Mouse (Mus musculus): ENCODE measurements at regions not wholly inside any gene's neighbourhood (a gene's known extent, or its start where the extent isn't known, plus 50 kb on each side); places are given as distances from the start of the nearest gene placed in this dataset.

DNA sequence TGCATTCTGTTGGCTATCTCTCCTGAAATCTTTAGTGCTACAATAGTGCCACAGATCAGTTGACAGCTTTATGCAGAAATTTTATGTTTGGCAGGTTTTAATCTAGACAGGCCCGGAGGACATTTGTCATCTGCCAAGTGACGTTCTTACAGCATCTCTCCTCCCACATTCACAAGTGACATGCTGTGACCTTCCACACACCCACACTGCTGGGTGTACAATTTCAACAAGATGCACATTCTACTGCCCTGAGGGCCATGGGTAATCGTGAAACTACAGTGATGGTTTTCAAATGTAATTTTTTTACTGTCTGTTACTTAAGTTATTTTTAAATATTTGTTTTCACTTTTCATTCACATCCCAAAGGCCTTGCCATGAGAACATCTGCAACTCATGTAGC is 639.2 kb upstream of the Gm11114 start:
- 71% methylated on average over 3 of the region's 3 CpGs for WGBS
- H3K9ac ChIP-seq (replicated peaks; ENCODE audit: low read depth, low read length) = no peak overlapping the region
- no peaks in the 10 kb centered on the region for H3K27me3 ChIP-seq (replicated peaks; ENCODE audit: control insufficient read depth, insufficient read depth, low read length)
- no peak overlapping the region for H3K4me2 ChIP-seq (ENCODE audit: low read length)
- no peak overlapping the region for H3K27ac ChIP-seq (ENCODE audit: low read length)
- ATAC-seq = no peak
- no peak overlapping the region for H3K4me3 ChIP-seq (replicated peaks; ENCODE audit: low read length)
- no peaks in the 10 kb centered on the region for H3K4me1 ChIP-seq (replicated peaks; ENCODE audit: control insufficient read depth, insufficient read depth, low read length)
- H3K9me3 ChIP-seq (ENCODE audit: control insufficient read depth, low read length) = no peaks in the 10 kb centered on the region
- no peaks in the 10 kb centered on the region for H3K36me3 ChIP-seq (ENCODE audit: control insufficient read depth, insufficient read depth)

DNA sequence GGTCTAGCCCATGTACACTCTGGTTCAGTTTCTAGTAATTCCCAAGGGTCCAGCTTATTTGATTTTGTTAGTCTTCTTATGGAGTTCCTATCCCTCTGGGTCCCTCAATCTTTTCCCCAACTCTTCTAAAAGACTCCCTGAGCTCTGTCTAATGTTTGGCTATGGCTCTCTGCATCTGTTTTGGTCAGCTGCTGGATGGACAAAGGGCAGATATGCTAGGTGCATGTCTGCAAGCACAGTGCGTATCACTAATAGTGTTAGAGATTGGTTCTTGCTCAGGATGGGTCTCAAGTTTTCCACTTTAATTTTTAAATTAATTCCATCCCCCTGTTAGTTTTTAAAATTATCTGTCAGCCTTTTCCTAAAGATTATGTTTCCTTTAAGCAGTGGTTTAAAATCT is 634.2 kb upstream of the Gm11114 start:
- H3K4me1 ChIP-seq (replicated peaks; ENCODE audit: control insufficient read depth, insufficient read depth, low read length) = no peaks in the 10 kb centered on the region
- no peak for ATAC-seq
- WGBS = 97% methylated on average over 1 of the region's 1 CpGs
- no peak overlapping the region for H3K4me3 ChIP-seq (replicated peaks; ENCODE audit: low read length)
- no peak overlapping the region for H3K27ac ChIP-seq (ENCODE audit: low read length)
- H3K9me3 ChIP-seq (ENCODE audit: control insufficient read depth, low read length) = no peaks in the 10 kb centered on the region
- no peaks in the 10 kb centered on the region for H3K36me3 ChIP-seq (ENCODE audit: control insufficient read depth, insufficient read depth)
- no peaks in the 10 kb centered on the region for H3K27me3 ChIP-seq (replicated peaks; ENCODE audit: control insufficient read depth, insufficient read depth, low read length)
- no peak overlapping the region for H3K4me2 ChIP-seq (ENCODE audit: low read length)
- no peak overlapping the region for H3K9ac ChIP-seq (replicated peaks; ENCODE audit: low read depth, low read length)

DNA sequence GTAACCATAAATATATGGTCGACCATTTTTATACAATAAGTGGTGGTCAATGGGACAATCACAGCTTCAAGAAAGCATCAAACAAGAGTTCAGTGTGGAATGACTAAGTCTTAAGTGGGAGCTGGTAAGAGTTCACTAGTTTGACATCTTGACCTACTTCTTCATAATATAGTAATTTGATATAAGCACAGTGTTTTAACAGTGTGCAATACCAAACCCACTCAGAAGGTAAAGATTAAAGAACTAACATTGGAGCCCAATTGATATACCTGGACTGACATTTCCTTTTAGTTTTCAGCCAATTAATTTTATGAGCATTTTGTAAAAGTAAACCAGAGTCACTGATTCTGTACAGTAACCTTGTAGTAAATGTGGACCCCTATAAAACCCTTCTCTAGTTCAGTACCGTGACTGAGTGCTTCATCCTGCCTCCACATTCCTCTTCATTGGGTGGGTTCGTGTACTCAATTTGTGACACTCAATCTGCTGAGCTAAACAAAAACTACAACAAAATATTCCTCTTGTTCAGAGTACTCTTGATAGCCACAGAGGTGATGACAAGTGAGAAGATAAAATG is 593.9 kb upstream of the Gm11114 start:
- H3K4me1 ChIP-seq (replicated peaks; ENCODE audit: control insufficient read depth, insufficient read depth, low read length) = no peaks in the 10 kb centered on the region
- H3K36me3 ChIP-seq (ENCODE audit: control insufficient read depth, insufficient read depth) = no peaks in the 10 kb centered on the region
- H3K27me3 ChIP-seq (replicated peaks; ENCODE audit: control insufficient read depth, insufficient read depth, low read length) = no peaks in the 10 kb centered on the region
- H3K27ac ChIP-seq (ENCODE audit: low read length) = no peak overlapping the region
- WGBS = 86% methylated on average over 3 of the region's 3 CpGs
- H3K4me2 ChIP-seq (ENCODE audit: low read length) = no peak overlapping the region
- ATAC-seq = no peak
- no peak overlapping the region for H3K9ac ChIP-seq (replicated peaks; ENCODE audit: low read depth, low read length)
- H3K9me3 ChIP-seq (ENCODE audit: control insufficient read depth, low read length) = no peaks in the 10 kb centered on the region
- no peak overlapping the region for H3K4me3 ChIP-seq (replicated peaks; ENCODE audit: low read length)

DNA sequence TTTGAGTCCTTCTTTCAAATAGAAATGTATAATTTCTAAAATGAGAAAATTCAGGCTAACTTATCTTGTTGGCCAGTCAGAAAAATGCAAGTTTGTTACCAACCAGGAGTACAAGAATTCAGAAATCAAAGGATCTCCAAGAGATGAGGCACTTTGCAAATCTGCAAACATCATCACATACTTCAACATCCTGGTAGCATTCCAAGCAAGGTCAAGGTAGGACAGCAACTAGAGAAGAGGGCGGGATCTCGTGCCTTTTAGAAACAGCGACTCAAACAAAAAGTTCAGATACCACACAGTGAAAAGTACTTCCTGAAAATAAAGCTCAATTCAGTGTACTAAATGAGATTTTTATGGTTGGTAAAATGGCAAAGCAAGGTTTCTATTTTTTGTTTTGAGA is 593.2 kb upstream of the Gm11114 start:
- ATAC-seq = no peak
- Histone ChIP-seq H3K4me1 (replicated peaks; ENCODE audit: control insufficient read depth, insufficient read depth, low read length) (no peaks in the 10 kb centered on the region), H3K27ac (ENCODE audit: low read length) (no peak overlapping the region), H3K36me3 (ENCODE audit: control insufficient read depth, insufficient read depth) (no peaks in the 10 kb centered on the region), H3K4me2 (ENCODE audit: low read length) (no peak overlapping the region), H3K27me3 (replicated peaks; ENCODE audit: control insufficient read depth, insufficient read depth, low read length) (no peaks in the 10 kb centered on the region), H3K9me3 (ENCODE audit: control insufficient read depth, low read length) (no peaks in the 10 kb centered on the region), H3K9ac (replicated peaks; ENCODE audit: low read depth, low read length) (no peak overlapping the region), H3K4me3 (replicated peaks; ENCODE audit: low read length) (no peak overlapping the region)
- 91% methylated on average over 3 of the region's 3 CpGs for WGBS

DNA sequence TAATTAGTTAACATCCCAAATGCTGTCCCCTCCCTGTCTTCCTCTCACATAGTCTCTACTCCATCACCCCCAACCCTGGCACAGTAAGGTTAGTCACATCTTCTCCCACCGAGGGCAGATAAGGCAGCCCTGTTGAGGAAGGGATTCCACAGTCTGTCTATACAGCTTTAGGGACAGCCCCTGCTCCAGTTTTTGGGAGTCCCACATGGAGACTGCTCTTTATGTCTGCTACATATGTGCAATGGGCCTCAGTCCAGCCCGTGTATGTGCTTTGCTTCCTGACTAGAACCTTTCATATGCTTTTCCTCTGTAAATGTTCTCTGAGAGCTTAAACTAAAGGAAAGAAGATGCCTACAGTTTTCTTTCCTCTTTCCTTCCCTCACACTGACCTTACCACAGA is 592.1 kb upstream of the Gm11114 start:
- no peaks in the 10 kb centered on the region for H3K27me3 ChIP-seq (replicated peaks; ENCODE audit: control insufficient read depth, insufficient read depth, low read length)
- peak; percentile 62; the same call in 1 of the 2 replicates for ATAC-seq
- no peaks in the 10 kb centered on the region for H3K36me3 ChIP-seq (ENCODE audit: control insufficient read depth, insufficient read depth)
- no peak overlapping the region for H3K9ac ChIP-seq (replicated peaks; ENCODE audit: low read depth, low read length)
- no peaks in the 10 kb centered on the region for H3K4me1 ChIP-seq (replicated peaks; ENCODE audit: control insufficient read depth, insufficient read depth, low read length)
- H3K27ac ChIP-seq (ENCODE audit: low read length) = no peak overlapping the region
- no peak overlapping the region for H3K4me2 ChIP-seq (ENCODE audit: low read length)
- H3K4me3 ChIP-seq (replicated peaks; ENCODE audit: low read length) = no peak overlapping the region
- no peaks in the 10 kb centered on the region for H3K9me3 ChIP-seq (ENCODE audit: control insufficient read depth, low read length)
- WGBS = 85% methylated on average over 2 of the region's 2 CpGs

DNA sequence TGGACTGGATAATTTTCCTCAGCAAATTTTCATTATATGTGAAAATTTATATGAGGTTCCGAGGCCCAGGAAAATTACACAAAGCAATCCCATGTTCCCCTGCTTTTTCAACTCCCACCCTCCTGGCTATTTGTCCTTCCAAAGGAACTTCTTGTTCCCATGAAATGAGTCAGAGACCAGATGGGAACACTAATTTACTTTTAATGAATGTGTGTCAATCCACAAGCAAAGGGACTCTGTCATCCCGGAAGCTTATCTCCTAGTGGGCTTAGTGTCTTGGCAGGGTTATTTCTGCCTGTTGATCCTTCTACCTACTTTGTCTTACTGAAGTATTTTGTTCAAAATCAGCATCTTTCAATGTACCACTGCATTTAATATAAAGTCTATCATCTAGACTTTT is 573.3 kb upstream of the Gm11114 start:
- H3K27ac ChIP-seq (ENCODE audit: low read length) = no peak overlapping the region
- no peaks in the 10 kb centered on the region for H3K9me3 ChIP-seq (ENCODE audit: control insufficient read depth, low read length)
- ATAC-seq = no peak
- H3K9ac ChIP-seq (replicated peaks; ENCODE audit: low read depth, low read length) = no peak overlapping the region
- no peaks in the 10 kb centered on the region for H3K27me3 ChIP-seq (replicated peaks; ENCODE audit: control insufficient read depth, insufficient read depth, low read length)
- H3K36me3 ChIP-seq (ENCODE audit: control insufficient read depth, insufficient read depth) = no peaks in the 10 kb centered on the region
- H3K4me1 ChIP-seq (replicated peaks; ENCODE audit: control insufficient read depth, insufficient read depth, low read length) = no peaks in the 10 kb centered on the region
- no peak overlapping the region for H3K4me2 ChIP-seq (ENCODE audit: low read length)
- whole genome bisulfite sequencing = 78% methylated on average over 2 of the region's 2 CpGs
- no peak overlapping the region for H3K4me3 ChIP-seq (replicated peaks; ENCODE audit: low read length)

DNA sequence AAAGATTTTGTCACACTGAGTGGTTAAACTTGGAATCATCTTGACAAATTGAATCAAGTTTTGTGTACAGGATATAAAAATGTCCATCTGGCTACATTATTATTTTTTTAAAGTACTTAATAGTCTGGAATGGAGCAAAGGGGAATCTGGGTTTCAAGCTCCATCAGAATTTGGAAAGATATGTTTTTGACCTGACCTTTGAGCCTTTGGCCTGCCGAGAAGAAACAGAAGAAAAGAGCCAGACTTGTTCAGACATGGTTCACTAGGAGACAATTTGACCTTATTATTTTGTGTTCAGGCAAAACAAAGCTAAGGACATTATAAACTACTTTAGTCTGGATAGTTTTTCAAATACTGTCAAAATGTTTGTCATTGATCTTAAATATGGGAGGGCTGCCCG is 572.2 kb upstream of the Gm11114 start:
- no peak overlapping the region for H3K4me3 ChIP-seq (replicated peaks; ENCODE audit: low read length)
- H3K4me2 ChIP-seq (ENCODE audit: low read length) = no peak overlapping the region
- no peak overlapping the region for H3K9ac ChIP-seq (replicated peaks; ENCODE audit: low read depth, low read length)
- H3K4me1 ChIP-seq (replicated peaks; ENCODE audit: control insufficient read depth, insufficient read depth, low read length) = no peaks in the 10 kb centered on the region
- 85% methylated on average over 2 of the region's 2 CpGs for WGBS
- ATAC-seq = no peak
- H3K36me3 ChIP-seq (ENCODE audit: control insufficient read depth, insufficient read depth) = no peaks in the 10 kb centered on the region
- no peaks in the 10 kb centered on the region for H3K9me3 ChIP-seq (ENCODE audit: control insufficient read depth, low read length)
- no peak overlapping the region for H3K27ac ChIP-seq (ENCODE audit: low read length)
- H3K27me3 ChIP-seq (replicated peaks; ENCODE audit: control insufficient read depth, insufficient read depth, low read length) = no peaks in the 10 kb centered on the region

DNA sequence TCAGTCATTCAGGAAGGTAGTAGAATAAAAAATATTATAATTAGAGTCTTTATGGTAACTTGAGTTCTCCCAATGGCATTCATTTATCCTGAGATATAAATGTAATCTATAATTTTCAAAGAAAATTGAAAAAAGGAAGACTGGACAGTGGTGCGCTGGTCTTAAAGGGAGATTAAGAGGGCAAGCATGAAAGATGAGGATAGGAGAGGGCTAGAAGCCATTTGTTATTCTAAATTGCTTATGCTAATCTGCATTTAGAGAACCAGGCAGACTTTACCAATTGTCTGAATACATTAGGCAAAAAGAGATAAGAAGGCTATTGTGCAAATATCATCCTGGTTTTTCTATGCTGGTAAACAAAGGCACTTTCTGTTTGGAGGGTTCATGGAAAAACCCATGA is 558.2 kb upstream of the Gm11114 start:
- Histone ChIP-seq H3K9ac (replicated peaks; ENCODE audit: low read depth, low read length) (no peak overlapping the region), H3K4me2 (ENCODE audit: low read length) (no peak overlapping the region), H3K4me3 (replicated peaks; ENCODE audit: low read length) (no peak overlapping the region), H3K27ac (ENCODE audit: low read length) (no peak overlapping the region), H3K27me3 (replicated peaks; ENCODE audit: control insufficient read depth, insufficient read depth, low read length) (no peaks in the 10 kb centered on the region), H3K4me1 (replicated peaks; ENCODE audit: control insufficient read depth, insufficient read depth, low read length) (no peaks in the 10 kb centered on the region), H3K36me3 (ENCODE audit: control insufficient read depth, insufficient read depth) (no peaks in the 10 kb centered on the region), H3K9me3 (ENCODE audit: control insufficient read depth, low read length) (no peaks in the 10 kb centered on the region)
- no peak for ATAC-seq
- 63% methylated on average over 1 of the region's 1 CpGs for WGBS

DNA sequence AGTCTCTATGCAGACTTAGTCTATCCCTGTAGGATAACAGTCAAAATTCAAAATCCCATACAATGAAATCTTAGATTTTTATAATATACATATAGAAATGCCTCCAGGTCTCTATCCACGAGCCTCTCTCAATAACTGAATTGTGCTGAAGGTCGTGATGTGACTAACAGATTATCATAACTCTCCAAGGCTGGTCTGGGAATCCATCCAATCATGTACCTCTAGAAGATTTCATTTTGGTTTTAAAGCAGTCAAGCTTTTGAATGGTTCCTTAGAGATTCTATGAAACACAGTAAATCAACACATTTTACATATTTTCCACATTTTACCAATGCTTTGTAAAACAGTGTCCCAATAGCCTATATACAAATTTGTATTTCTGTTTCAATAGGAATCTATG is 557.7 kb upstream of the Gm11114 start:
- no peak overlapping the region for H3K27ac ChIP-seq (ENCODE audit: low read length)
- WGBS = 81% methylated on average over 2 of the region's 2 CpGs
- no peak overlapping the region for H3K4me3 ChIP-seq (replicated peaks; ENCODE audit: low read length)
- H3K9me3 ChIP-seq (ENCODE audit: control insufficient read depth, low read length) = no peaks in the 10 kb centered on the region
- no peaks in the 10 kb centered on the region for H3K4me1 ChIP-seq (replicated peaks; ENCODE audit: control insufficient read depth, insufficient read depth, low read length)
- no peak overlapping the region for H3K4me2 ChIP-seq (ENCODE audit: low read length)
- no peaks in the 10 kb centered on the region for H3K27me3 ChIP-seq (replicated peaks; ENCODE audit: control insufficient read depth, insufficient read depth, low read length)
- no peak for ATAC-seq
- H3K36me3 ChIP-seq (ENCODE audit: control insufficient read depth, insufficient read depth) = no peaks in the 10 kb centered on the region
- no peak overlapping the region for H3K9ac ChIP-seq (replicated peaks; ENCODE audit: low read depth, low read length)

DNA sequence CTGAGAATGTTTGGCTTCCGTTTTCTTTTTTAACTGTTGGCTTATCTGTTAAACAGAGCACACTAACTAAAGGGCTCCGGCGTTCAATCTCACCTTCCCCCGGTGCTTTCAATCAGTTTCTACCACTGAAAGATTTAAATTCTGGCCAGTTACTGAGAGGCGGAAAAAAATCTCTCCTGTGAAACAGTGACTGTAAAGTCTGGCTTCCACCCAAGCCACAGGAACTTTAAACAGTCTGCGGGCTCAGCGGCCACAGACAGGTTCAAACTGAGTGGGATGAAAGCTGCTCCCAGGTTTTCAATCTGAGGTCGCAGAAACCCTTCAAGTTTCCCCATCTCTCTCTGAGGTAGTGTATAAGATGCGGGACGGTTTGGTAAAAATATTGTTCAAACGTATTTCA is 538.2 kb upstream of the Gm11114 start:
- no peak overlapping the region for H3K9ac ChIP-seq (replicated peaks; ENCODE audit: low read depth, low read length)
- 82% methylated on average over 11 of the region's 11 CpGs for WGBS
- no peaks in the 10 kb centered on the region for H3K27me3 ChIP-seq (replicated peaks; ENCODE audit: control insufficient read depth, insufficient read depth, low read length)
- H3K4me1 ChIP-seq (replicated peaks; ENCODE audit: control insufficient read depth, insufficient read depth, low read length) = no peaks in the 10 kb centered on the region
- no peak for ATAC-seq
- no peak overlapping the region for H3K27ac ChIP-seq (ENCODE audit: low read length)
- H3K4me2 ChIP-seq (ENCODE audit: low read length) = no peak overlapping the region
- no peaks in the 10 kb centered on the region for H3K9me3 ChIP-seq (ENCODE audit: control insufficient read depth, low read length)
- H3K36me3 ChIP-seq (ENCODE audit: control insufficient read depth, insufficient read depth) = no peaks in the 10 kb centered on the region
- H3K4me3 ChIP-seq (replicated peaks; ENCODE audit: low read length) = no peak overlapping the region

All from forebrain, embryonic 16.5 days (tissue).